Mouse (Mus musculus): Measurements from ENCODE around the gene Pla2g5.

DNA sequence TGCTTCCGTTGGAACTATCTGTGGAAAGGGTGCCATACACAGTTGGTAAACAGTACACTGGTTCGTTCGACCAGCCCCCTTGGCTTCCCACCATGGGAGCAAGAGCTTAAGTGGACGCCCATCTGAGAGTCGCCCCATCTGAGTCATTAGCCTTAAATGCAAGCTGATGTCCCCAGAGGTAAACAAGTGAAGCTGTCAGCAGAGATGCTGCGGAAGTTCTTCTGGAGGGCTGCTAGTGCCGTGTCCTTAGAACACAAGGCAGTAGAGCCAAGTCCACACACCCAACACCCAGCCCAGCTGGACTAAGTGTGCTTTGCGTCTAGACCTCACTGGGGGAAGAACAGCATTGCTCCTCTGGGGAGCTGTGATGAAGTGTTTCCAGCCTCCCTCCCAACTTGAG is 26.4 kb upstream of the Pla2g5 start:
- TF ChIP-seq EP300 (IDR thresholded peaks at IDR 0.05; ENCODE audit: low read depth) (no peak), CTCF (IDR thresholded peaks at IDR 0.05; ENCODE audit: low read depth) (no peak)
